25 mouse cellular contexts compared by ENCODE assay signal in genomic region chr5:29785953-29786352, GRCm38 (mm10). TPM values are rescaled to one million over a fixed set of nuclear protein-coding genes. Genes with fewer than 3 reads are reported as not detected.
"Had no signal": no experiment of that assay in that cellular context is flagged by ENCODE, and none has a peak within 500 bp of the region (broad histone marks: within the 10 kb centered on the region; RNA-seq: fewer than 3 reads in every experiment).

No protein-coding gene starts in this region.

RNA-seq across cellular contexts. Expression of gene Gm5129, which starts 50.2 kb away (rescaled TPM):
- total RNA-seq: forebrain, postnatal 0 days; gastrocnemius, adult 2 months; gastrocnemius, adult 8-10 months; gastrocnemius, postnatal 10 days; gastrocnemius, postnatal 14 days; gastrocnemius, postnatal 25 days; gastrocnemius, postnatal 36 days; gastrocnemius, postnatal 4 days; heart, adult 2 months; heart, adult 8-10 months had no signal
- polyA plus RNA-seq: cortical plate, adult 2 months; embryonic facial prominence, embryonic 10.5 days; embryonic facial prominence, embryonic 11.5 days; embryonic facial prominence, embryonic 12.5 days; embryonic facial prominence, embryonic 13.5 days; embryonic facial prominence, embryonic 15.5 days; erythroblast, embryonic 14.5 days; forebrain, embryonic 10.5 days; forebrain, embryonic 11.5 days; forebrain, embryonic 12.5 days; forebrain, embryonic 13.5 days; forebrain, embryonic 14.5 days; forebrain, embryonic 15.5 days; forebrain, embryonic 16.5 days; forebrain, postnatal 0 days; frontal cortex, adult 2 months; heart, adult 2 months had no signal
